Mouse (Mus musculus) kidney, adult 2 months (tissue): ENCODE measurements around the gene Ksr2.

Source experiments
- CTCF ChIP-seq: fragments of 200-500 bp; conservative IDR thresholded peaks from 2 replicates; pipeline ENCODE4 v1.5.1; 2011; ENCODE audit warnings: low read depth, mild to moderate bottlenecking, control low read depth, low read length, moderate library complexity, mixed read lengths; ENCODE audit not compliant: insufficient read depth, insufficient read length
- POLR2A ChIP-seq: fragments of 200-500 bp; IDR thresholded peaks from one replicate; pipeline ENCODE4 v1.6.1; 2011; ENCODE audit warnings: low read depth, low read length, control low read depth

GRCm38 (mm10) chr5:117469572-117469971, 55.8 kb downstream of the Ksr2 start:
- TF ChIP-seq POLR2A (no peak), CTCF (no peak)
